Mouse (Mus musculus): ENCODE measurements around the gene Prkn.

Prkn gene

DNA sequence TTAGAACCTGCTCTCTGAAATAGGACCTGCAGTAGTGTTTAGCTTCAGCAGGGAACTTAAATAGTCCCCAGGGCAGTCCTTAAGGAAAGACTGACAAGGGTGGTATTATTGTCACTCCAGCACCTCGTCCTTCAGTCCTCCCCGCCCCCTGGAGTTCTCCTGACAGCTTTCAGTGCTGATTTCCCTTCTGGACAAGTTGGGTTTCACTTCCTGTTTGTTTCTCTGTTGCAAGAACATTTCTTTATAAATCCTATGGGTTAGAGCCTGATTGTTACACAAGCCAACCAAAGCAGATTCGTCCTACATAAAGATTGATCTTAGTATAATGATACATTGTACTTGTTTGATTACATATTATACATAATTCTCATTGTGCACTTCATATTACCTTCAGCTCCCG is 142.0 kb downstream of the Prkn start:
- DNase-seq (ENCODE audit: low read depth in 2 of 2, low spot score in 2 of 2), result no peak

DNA sequence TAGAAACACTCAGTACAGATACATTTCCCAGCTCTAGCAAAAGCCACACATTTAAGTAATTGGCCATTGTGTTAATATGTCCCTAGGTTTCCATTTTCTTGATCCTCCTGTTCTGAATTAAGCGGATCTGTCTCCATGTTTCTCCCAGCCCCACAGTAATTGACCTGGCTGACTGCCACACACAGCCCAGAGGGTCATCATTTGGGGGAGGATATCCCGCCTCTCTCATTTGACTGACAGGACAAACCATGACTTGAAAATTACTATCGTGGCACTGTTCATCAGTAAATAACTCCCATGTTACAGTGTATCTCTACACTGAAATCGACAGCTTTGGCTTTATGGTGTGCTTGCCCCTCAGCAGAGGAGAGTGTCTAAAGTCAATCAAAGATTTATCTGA is 146.9 kb downstream of the Prkn start:
- DNase-seq (ENCODE audit: low read depth in 2 of 2, low spot score in 2 of 2), result no peak

GRCm38 (mm10) chr17:10997291-10997690 is 157.1 kb downstream of the Prkn start:
- no peak for DNase-seq (ENCODE audit: low read depth in 2 of 2, low spot score in 2 of 2)

GRCm38 (mm10) chr17:11023371-11023770 is 183.2 kb downstream of the Prkn start:
- no peak for DNase-seq (ENCODE audit: low read depth in 2 of 2, low spot score in 2 of 2)

DNA sequence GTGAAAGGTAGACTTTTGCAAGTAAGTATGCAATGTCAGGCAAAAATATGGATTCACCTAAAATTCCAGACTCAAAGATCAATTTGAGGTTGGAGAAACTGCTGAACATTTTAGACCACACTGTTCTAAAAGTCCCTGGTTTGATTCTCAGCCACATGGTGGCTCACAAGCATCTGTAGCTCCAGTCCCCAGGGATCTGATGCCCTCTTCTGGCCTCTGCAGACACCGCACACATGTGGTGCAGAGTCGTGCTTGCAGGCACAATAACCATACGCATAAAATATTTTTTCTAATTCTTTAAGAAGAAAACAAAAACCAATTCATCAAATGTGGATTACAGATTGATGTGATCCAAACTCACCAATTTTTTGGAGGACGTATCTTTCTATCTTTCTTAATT is 189.2 kb downstream of the Prkn start:
- DNase-seq (ENCODE audit: low read depth in 2 of 2, low spot score in 2 of 2), result no peak

GRCm38 (mm10) chr17:11030936-11031335 is 190.8 kb downstream of the Prkn start:
- no peak for DNase-seq (ENCODE audit: low read depth in 2 of 2, low spot score in 2 of 2)

GRCm38 (mm10) chr17:11032366-11032765 is 192.2 kb downstream of the Prkn start:
- no peak for DNase-seq (ENCODE audit: low read depth in 2 of 2, low spot score in 2 of 2)

- no peak for DNase-seq (ENCODE audit: low read depth in 2 of 2, low spot score in 2 of 2)
These were observed 193.4 kb downstream of the Prkn start for GRCm38 (mm10) chr17:11033594-11033993.

DNA sequence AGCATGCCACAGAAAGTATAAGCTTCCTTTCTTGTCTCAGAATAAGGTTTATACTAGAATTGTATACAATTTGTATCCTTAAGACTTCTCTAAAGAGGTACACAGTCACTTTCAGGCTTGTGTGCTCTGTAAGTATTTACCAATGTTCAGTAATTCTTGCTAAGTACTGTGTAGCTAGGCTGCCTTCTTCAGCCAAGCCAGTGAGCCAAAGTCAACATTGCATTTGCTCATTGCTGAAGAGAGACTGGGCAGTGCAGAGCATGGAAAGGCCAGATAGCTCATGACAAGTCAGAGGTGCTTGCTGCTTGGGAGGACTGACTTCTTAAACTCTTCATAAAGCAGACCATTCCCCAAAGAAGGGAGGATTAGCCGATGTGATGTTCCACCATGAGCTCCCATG is 198.1 kb downstream of the Prkn start:
- DNase-seq (ENCODE audit: low read depth in 2 of 2, low spot score in 2 of 2), result no peak

- no peak for DNase-seq (ENCODE audit: low read depth in 2 of 2, low spot score in 2 of 2)
These were observed 218.8 kb downstream of the Prkn start for GRCm38 (mm10) chr17:11058986-11059385.

DNA sequence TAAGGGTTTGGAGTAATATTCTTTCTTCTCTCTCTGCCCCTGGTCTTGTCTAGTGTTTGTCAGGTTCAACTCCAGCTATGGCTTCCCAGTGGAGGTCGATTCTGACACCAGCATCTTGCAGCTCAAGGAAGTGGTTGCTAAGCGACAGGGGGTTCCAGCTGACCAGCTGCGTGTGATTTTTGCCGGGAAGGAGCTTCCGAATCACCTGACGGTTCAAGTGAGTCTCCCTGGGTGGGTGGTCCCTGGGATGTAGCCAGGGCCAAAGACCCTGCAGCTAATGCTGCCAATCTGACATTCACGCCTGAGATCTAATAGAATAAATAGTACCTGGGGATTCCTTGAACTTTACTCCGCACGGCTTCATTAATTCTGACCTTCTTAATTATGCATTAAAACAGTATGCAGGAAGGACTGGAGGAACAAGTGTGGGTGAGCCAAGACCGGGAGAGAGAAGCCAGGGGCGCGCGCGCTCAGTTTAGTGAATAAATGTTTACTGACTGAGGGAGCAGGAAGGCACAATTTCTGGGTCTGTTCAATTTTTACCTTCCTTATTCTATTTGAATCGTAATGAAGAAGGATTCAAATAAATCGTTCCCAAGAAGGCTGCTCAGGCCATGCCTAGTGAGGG is 227.0 kb downstream of the Prkn start:
- no peak for DNase-seq (ENCODE audit: low read depth in 2 of 2, low spot score in 2 of 2)

DNA sequence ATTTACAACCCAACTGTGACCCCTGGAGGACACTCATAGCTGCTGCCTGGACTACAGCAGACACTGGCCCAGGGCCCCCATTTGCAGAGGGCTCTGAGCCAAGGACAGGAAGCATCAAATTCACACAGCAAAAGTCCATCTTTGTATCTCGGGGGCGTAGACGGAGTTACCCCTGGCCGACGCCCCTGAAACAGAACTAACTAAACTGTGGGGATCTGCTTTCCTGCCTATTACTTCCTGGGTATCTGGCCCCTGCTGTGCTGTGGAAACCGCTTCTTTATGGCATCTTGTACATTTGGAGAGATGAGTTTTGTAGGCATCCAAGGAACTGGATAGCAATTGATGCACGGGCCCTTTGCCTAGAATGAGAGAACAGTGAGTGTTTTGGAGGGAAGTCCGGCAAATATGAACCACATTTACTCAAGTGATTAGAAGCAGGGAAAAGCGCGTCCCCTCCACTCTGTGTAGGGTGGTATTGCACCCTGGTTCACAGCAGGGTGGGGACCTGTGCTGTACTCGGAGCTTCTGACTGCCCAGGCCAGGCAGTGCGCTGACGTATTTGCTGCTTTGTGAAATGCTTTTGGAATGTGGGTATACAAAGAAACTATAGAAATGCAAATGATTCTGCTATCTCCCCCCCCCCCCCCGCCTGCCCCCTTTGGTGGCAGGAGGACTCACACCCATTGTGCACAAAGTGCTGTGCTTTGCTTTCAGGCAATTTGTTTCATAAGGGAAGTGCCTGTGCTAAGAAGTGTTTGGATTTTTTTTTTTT is 227.7 kb downstream of the Prkn start:
- DNase-seq (ENCODE audit: low read depth in 2 of 2, low spot score in 2 of 2), result no peak

DNA sequence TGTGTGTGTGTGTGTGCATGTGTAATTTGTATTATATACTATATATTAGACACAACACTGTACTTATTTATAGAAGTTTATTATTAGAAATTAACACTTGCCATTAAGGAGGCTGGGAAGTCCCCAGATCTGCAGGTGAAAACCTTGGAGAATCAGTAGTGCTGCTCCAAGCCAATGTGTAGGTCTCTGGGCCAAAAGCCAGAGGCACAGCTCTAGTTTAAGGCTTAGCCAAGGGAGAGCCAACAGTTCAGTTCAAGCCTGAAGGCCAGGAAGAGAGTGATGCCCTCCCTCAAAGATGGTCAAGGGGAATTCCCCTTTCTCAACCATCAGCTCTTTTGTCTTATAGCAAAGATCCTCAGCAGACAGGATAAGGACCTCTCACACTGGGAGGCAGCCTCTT is 230.8 kb downstream of the Prkn start:
- DNase-seq (ENCODE audit: low read depth in 2 of 2, low spot score in 2 of 2), result no peak

GRCm38 (mm10) chr17:11076319-11076903 is 236.2 kb downstream of the Prkn start:
- DNase-seq (ENCODE audit: low read depth in 2 of 2, low spot score in 2 of 2), result no peak

- no peak for DNase-seq (ENCODE audit: low read depth in 2 of 2, low spot score in 2 of 2)
These were observed 246.3 kb downstream of the Prkn start for GRCm38 (mm10) chr17:11086492-11086891.

- DNase-seq (ENCODE audit: low read depth in 2 of 2, low spot score in 2 of 2), result no peak
These were observed 246.9 kb downstream of the Prkn start for GRCm38 (mm10) chr17:11087088-11087487.

DNA sequence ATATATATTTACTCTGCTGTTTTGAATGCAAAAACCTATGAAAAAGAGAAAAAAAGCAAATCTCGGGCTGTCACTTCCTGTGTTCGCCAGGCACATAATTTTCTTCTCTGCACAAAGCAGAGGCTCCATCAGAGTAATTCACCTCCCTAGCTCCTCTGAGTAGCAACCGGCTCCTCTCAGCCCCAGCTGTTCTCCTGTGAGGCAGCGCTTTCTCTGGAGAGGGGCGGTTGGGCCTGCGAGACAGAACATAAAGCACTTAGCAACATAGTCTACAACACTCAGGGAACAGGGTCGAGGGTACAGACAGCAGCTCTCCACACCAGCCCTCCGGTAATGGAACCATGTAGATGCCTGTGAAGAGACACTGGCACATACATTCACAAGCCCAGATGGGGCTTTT is 247.6 kb downstream of the Prkn start:
- no peak for DNase-seq (ENCODE audit: low read depth in 2 of 2, low spot score in 2 of 2)

- DNase-seq (ENCODE audit: low read depth in 2 of 2, low spot score in 2 of 2), result no peak
These were observed 249.2 kb downstream of the Prkn start for GRCm38 (mm10) chr17:11089361-11089760.

DNA sequence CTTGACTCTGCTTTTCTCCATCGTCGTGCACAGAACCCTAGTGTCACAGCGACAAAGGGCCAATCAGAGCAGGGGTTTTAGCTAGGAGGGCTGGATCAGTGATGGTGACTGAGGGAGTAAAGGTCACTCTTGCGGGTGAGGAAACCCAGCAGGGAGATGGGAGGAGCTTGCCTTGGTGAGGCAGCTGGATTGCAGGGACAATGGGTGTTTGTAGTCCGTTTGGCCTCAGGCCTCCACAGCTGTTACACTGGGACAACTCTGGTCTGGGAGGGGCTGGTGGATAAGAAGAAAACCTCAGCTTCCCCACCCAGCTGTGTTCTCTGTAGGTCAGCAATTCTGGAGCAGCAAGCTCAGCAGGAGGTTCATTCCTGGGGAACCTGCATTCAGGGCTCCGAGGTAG is 252.7 kb downstream of the Prkn start:
- no peak for DNase-seq (ENCODE audit: low read depth in 2 of 2, low spot score in 2 of 2)

DNA sequence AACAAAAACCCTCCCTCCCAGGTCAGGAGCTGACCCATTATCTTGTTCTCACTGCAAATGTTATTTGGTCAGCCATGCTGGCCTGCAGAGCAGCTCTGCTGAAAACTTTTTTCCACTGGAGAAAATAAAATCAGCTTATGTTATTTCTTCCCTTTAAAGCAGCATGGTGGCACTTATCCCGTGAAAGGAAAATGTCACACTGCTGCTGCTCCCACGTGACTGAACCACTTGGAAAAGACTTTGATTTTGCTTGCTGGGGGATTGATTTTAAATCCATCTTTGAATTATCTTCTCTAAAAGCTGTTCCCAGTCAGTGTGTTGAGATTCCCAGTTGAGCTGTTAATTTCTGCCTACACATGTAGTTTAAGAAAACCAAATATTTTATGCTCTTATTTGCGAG is 253.1 kb downstream of the Prkn start:
- no peak for DNase-seq (ENCODE audit: low read depth in 2 of 2, low spot score in 2 of 2)

DNA sequence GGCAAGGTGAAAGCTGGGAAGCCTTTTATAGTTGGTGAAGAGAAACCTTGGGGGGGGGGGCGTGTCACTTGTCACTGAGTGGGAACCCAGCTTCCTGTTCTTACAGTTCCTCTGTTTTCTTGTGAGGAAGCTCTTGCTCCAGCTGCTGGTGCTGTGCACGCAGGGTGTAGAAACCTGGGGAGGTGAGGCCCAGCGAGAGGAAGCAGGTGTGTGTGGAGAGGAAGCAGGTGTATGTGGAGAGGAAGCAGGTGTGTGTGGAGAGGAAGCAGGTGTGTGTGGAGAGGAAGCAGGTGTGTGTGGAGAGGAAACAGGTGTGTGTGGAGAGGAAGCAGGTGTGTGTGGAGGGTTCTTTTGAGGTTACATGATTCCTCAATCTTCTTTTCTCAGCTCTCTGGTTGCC is 266.8 kb downstream of the Prkn start:
- no peak for DNase-seq (ENCODE audit: low read depth in 2 of 2, low spot score in 2 of 2)

- DNase-seq (ENCODE audit: low read depth in 2 of 2, low spot score in 2 of 2), result no peak
These were observed 267.7 kb downstream of the Prkn start for GRCm38 (mm10) chr17:11107916-11108315.

GRCm38 (mm10) chr17:11117508-11117907 is 277.3 kb downstream of the Prkn start:
- no peak for DNase-seq (ENCODE audit: low read depth in 2 of 2, low spot score in 2 of 2)
